Mouse (Mus musculus) intestine, embryonic 14.5 days (tissue): Measurements from ENCODE around the gene Gm10318. TPM values are rescaled to one million over a fixed set of nuclear protein-coding genes. Genes with fewer than 3 reads are reported as not detected.

Experiments
- ATAC-seq: fragments of 200-750 bp; cut with Nextera tagmentation; replicated peaks from 2 replicates; pipeline ENCODE4 v1.8.0; 2017; ENCODE audit warnings: low read depth, moderate number of reproducible peaks, moderate TSS enrichment, moderate library complexity; ENCODE audit not compliant: low FRiP score, low TSS enrichment
- DNase-seq: peaks from one replicate; pipeline ENCODE4 v3.0.0-alpha.2; 2018; ENCODE audit warnings: low spot score
- H3K27ac ChIP-seq: fragments of 300-500 bp; sonication (generic); 2 replicates; pipeline ENCODE4 v1.5.1; 2014; ENCODE audit warnings: low read depth, mild to moderate bottlenecking, control low read depth
- H3K27me3 ChIP-seq: fragments of 300-500 bp; sonication (generic); replicated peaks from 2 replicates; pipeline ENCODE4 v1.6.1; 2014; ENCODE audit warnings: low read length, control low read depth; ENCODE audit not compliant: control insufficient read depth, insufficient read depth
- H3K36me3 ChIP-seq: fragments of 300-500 bp; sonication (generic); 2 replicates; pipeline ENCODE4 v1.6.1; 2014; ENCODE audit warnings: low read length, control low read depth; ENCODE audit not compliant: control insufficient read depth, insufficient read depth
- H3K4me1 ChIP-seq: fragments of 300-500 bp; sonication (generic); replicated peaks from 2 replicates; pipeline ENCODE4 v1.6.1; 2014; ENCODE audit warnings: low read length, control low read depth, mixed read lengths; ENCODE audit not compliant: control insufficient read depth, insufficient read depth
- H3K4me2 ChIP-seq: fragments of 300-500 bp; sonication (generic); 2 replicates; pipeline ENCODE4 v1.6.1; 2014; ENCODE audit warnings: low read length
- H3K4me3 ChIP-seq: fragments of 300-500 bp; sonication (generic); 2 replicates; pipeline ENCODE4 v1.5.1; 2014; ENCODE audit warnings: low read depth, low read length, control low read depth, mixed read lengths
- H3K9ac ChIP-seq: fragments of 300-500 bp; sonication (generic); 2 replicates; pipeline ENCODE4 v1.6.1; 2014; ENCODE audit warnings: mild to moderate bottlenecking, low read length
- H3K9me3 ChIP-seq: fragments of 300-500 bp; sonication (generic); 2 replicates; pipeline ENCODE4 v1.6.1; 2016; ENCODE audit warnings: low read length, control low read depth; ENCODE audit not compliant: control insufficient read depth
- WGBS: fragments of 180-500 bp; shearing (Covaris S2); extraction: QIAGEN DNeasy Blood & Tissue Kit; methylation state at CpG from one replicate; pipeline ENCODE4 v1.1.7; 2014; 5-methylcytosine and 5-hydroxymethylcytosine counted together
- polyA plus RNA-seq: library from polyadenylated mRNA; unstranded; fragments of >200 nt; fragmentation: Nextera tagmentation; extraction: Ambion mirVana; gene quantifications from 2 replicates; pipeline ENCODE4 v1.2.1, GENCODE M21; 2014

Gm10318 gene
- polyA plus RNA-seq, 1 experiment from 2014 or later, result not detected

DNA sequence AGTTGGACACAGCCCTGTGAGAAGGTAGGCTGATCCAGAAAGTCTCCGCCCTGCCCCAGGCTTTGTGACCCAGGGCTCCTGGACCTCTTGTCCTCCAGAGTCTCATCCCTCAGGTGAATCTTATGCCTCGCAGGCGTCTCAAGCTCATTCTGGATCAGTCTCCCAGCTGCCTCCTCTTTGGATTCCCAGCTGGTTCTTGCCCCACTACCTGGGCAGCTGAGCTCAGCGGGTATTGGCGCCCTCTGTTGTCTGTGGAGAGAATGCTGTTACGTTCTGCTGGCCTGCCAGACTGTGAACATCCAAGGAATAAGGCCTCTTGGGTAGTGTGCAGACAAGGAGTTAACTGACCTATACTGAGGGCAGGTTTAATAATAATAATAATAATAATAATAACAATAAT lies 26.3 kb downstream of the Gm10318 start:
- no peak overlapping the region for H3K27ac ChIP-seq
- H3K4me3 ChIP-seq, result no peak overlapping the region
- no peaks in the 10 kb centered on the region for H3K27me3 ChIP-seq
- 59% methylated on average over 6 of the region's 6 CpGs for WGBS
- H3K9ac ChIP-seq, result no peak overlapping the region
- DNase-seq (no peak), ATAC-seq (no peak)
- no peak overlapping the region for H3K4me2 ChIP-seq
- no peaks in the 10 kb centered on the region for H3K9me3 ChIP-seq
- H3K4me1 ChIP-seq, result no peaks in the 10 kb centered on the region
- H3K36me3 ChIP-seq, result no peaks in the 10 kb centered on the region

DNA sequence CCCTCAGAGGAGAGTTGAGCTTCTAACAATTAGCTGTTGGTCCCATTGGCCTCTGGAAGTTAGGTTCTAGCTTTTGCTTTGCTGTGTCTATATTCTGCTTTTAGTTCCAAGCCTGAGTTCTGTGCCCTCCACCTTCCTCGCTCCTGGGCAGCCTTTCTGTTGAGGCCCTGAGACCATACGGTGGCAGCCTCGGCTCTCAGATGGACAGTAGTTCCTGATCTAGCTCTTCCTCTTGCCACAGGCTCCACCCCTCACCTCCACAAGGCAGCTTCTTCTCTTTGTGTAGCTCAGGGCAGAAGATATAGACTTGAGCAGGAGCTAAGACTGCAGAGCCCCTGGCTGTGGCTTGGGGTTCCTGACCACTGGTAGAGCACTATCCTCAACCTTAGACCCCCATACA lies 27.6 kb downstream of the Gm10318 start:
- no peak overlapping the region for H3K27ac ChIP-seq
- no peaks in the 10 kb centered on the region for H3K9me3 ChIP-seq
- no peak overlapping the region for H3K4me3 ChIP-seq
- H3K4me1 ChIP-seq, result no peaks in the 10 kb centered on the region
- H3K36me3 ChIP-seq, result no peaks in the 10 kb centered on the region
- no peaks in the 10 kb centered on the region for H3K27me3 ChIP-seq
- no peak overlapping the region for H3K9ac ChIP-seq
- ATAC-seq, result no peak
- 81% methylated on average over 3 of the region's 3 CpGs for WGBS
- H3K4me2 ChIP-seq, result no peak overlapping the region
- no peak for DNase-seq

DNA sequence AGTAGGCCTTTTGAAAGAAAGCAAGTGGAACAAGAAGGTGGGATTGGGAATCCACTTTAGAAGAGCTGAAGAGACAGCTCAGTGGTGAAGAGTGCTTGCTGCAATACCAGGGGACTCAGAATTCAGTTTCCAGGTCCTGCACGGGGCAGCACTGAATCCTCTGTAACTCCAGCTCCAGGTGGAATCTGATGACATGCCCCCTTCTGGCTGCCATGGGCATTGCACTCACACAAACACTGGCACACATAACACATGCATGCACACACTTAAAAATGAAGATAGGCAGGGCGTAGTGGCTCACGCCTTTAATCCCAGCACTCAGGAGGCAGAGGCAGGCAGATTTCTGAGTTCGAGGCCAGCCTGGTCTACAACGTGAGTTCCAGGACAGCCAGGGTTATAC lies 29.9 kb downstream of the Gm10318 start:
- H3K27ac ChIP-seq, result no peak overlapping the region
- no peaks in the 10 kb centered on the region for H3K9me3 ChIP-seq
- DNase-seq, result no peak
- H3K36me3 ChIP-seq, result no peaks in the 10 kb centered on the region
- H3K4me2 ChIP-seq, result no peak overlapping the region
- no peaks in the 10 kb centered on the region for H3K4me1 ChIP-seq
- 85% methylated on average over 5 of the region's 5 CpGs for WGBS
- no peak overlapping the region for H3K9ac ChIP-seq
- no peaks in the 10 kb centered on the region for H3K27me3 ChIP-seq
- no peak overlapping the region for H3K4me3 ChIP-seq
- no peak for ATAC-seq

DNA sequence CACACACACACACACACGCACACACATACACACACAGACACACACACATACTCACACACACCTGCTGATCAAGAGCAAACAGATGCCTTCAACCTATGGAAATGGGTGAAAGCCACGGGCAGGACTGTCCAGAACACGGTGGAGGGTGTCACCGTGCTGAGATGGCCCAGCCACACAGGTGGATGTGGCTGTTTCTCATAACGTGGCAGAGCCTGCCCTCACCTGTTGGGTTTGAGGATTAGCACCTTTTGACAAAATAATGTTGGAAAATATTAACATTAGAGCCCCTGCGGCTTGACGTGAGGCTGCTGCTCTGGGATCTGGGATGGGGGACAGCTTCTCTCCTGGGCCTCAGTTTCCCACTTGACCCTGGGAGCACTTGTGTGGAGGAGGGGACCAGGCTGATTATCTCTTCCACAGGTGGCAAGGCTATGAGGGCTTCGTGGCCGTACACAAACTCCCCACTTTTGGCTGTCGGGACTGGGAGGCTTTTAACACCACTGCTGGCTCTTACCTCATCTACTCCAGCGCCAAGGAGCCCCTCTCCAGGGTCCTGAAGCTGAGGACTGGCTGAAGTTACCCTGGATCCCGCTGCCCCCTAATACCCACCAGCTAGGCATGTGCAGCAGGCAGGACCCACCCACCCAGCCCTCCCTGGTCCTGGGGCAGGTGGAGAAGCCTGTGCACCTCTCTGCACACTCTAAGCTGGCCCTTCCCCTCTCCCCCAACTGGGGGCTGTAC lies 33.5 kb downstream of the Gm10318 start:
- DNase-seq (peak; percentile 62), ATAC-seq (no peak)
- 54% methylated on average over 12 of the region's 12 CpGs for WGBS
- H3K4me1 ChIP-seq, result no peaks in the 10 kb centered on the region
- H3K4me2 ChIP-seq, result no peak overlapping the region
- H3K9ac ChIP-seq, result no peak overlapping the region
- no peaks in the 10 kb centered on the region for H3K36me3 ChIP-seq
- H3K4me3 ChIP-seq, result no peak overlapping the region
- H3K27me3 ChIP-seq, result no peaks in the 10 kb centered on the region
- H3K9me3 ChIP-seq, result no peaks in the 10 kb centered on the region
- no peak overlapping the region for H3K27ac ChIP-seq

DNA sequence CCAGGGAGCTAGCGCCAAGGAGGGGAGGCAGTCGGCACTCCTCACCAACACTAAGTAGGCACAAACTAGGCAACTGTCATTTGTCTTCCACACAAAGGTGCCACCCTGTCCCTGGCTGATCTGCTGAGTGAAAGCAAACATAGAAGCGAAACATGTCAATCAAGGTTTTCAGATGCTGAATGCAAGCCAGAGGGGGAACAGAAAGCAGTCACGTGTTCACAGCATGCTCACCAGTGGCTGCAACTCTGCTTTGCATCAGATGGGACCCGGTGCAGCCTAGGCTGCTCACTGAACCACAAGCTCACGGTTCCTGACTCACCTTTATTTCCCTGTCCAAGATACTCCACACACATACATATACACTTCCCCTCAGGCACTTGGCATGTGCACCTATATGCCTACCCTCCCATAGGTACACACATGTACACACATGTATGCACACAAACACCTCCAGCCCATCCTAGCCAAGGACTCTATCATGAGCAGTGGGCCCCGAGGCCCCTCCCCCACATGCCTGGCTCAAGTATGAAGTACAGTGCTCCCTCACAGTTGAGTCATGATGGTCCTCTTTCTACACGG lies 38.4 kb downstream of the Gm10318 start:
- 86% methylated on average over 8 of the region's 8 CpGs for WGBS
- H3K4me2 ChIP-seq, result no peak overlapping the region
- H3K4me1 ChIP-seq, result no peaks in the 10 kb centered on the region; the same call in 1 of the 2 replicates
- H3K36me3 ChIP-seq, result no peaks in the 10 kb centered on the region
- no peak overlapping the region for H3K4me3 ChIP-seq
- DNase-seq, result no peak
- no peak for ATAC-seq
- H3K9me3 ChIP-seq, result no peaks in the 10 kb centered on the region
- no peak overlapping the region for H3K27ac ChIP-seq
- H3K9ac ChIP-seq, result no peak overlapping the region
- H3K27me3 ChIP-seq, result no peaks in the 10 kb centered on the region

DNA sequence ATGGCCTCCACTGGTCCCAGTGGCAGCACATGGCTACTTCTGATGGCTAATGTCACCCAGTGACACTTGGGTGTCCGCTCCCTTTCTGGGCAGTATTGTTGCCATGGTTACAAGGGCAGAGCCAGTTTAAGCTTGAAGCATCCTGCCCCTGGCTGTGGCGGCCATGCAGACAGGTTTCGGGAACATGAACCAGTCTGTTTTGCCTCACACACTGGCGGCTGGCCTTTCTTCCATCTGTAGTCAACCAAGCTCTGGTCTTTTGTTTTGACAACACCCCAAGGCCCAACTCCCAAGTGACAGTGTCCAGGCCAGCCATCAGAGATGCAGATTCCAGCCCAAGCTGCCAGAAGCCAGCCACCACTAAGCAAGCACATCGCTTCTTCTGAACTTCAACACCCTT lies 42.9 kb downstream of the Gm10318 start:
- Histone ChIP-seq H3K27ac (no peak overlapping the region), H3K4me1 (no peaks in the 10 kb centered on the region; the same call in 1 of the 2 replicates), H3K36me3 (no peaks in the 10 kb centered on the region), H3K9me3 (no peaks in the 10 kb centered on the region), H3K9ac (no peak overlapping the region), H3K4me3 (no peak overlapping the region), H3K27me3 (no peaks in the 10 kb centered on the region), H3K4me2 (no peak overlapping the region)
- 36% methylated on average over 5 of the region's 5 CpGs for WGBS
- ATAC-seq (no peak), DNase-seq (no peak)

DNA sequence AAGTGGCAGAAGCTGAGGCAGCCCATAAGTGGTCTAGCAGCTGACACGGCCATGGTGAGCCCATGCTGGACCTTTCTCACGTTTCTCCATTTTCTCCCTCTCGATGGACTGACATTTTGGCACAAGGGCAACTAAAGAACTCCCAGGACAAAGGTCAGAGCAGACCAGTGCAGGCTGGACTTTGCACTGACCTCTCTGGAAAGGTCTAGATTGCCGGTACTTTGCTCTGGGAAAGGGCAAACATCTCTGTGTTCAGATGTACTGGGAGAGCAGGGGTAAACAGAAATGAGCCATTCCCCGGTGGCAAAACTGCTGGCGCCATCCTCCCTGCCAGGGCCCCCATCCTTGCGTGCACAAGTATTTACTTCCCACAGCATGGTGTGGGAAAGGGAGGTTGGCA lies 47.5 kb downstream of the Gm10318 start:
- DNase-seq (no peak), ATAC-seq (no peak)
- Histone ChIP-seq H3K4me3 (no peak overlapping the region), H3K9ac (no peak overlapping the region), H3K27ac (no peak overlapping the region), H3K36me3 (no peaks in the 10 kb centered on the region), H3K4me1 (peaks cover 6% of the 10 kb centered on the region), H3K27me3 (no peaks in the 10 kb centered on the region), H3K4me2 (no peak overlapping the region), H3K9me3 (no peaks in the 10 kb centered on the region)
- 80% methylated on average over 7 of the region's 7 CpGs for WGBS

DNA sequence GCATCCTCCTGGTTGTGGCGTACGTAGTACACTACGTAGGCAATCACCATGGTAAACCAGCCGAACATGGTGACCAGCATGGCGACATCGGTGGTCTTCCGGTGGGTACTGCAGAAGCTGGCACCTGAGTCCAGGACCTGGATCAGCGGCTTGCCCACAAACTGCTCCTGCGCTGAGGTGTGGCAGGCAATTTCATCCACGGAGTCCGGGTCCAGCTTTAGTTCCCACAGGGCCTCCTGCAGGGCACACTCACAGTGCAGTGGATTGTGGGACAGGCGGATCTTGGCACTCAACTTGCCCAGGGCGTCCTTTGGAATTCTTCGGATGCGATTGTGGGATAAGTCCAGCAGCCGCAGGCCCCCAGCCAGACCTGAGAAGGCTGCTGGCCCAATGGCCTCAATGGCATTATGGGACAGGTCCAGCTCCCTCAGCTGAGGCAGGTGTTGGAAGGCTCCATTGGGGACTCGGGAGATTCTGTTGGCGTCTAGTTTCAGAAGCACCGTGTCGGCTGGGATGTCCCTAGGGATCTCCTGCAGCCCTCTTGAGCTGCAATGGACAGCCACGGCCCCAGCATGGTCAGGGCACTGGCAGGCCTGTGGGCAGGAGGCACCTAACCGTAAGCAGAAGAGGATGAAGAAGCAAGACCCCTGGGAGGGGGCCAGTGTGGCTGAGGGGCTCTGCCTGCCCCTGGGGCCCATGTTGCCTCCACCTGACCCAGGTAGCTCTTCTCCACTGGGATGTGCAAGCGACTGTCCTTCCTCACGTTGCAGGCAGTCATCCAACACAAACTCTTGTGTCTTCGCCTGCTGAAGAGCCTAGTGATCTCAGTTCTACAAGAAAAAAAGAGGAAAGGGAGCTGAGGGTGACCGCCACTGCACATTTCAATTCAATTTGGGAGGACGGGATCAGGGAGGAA lies 48.5 kb downstream of the Gm10318 start:
- no peak overlapping the region for H3K9ac ChIP-seq
- 86% methylated on average over 27 of the region's 27 CpGs for WGBS
- no peak overlapping the region for H3K27ac ChIP-seq
- H3K9me3 ChIP-seq, result no peaks in the 10 kb centered on the region
- H3K4me1 ChIP-seq, result peaks cover 6% of the 10 kb centered on the region; the same call in 1 of the 2 replicates
- no peak for DNase-seq
- H3K27me3 ChIP-seq, result no peaks in the 10 kb centered on the region
- H3K4me3 ChIP-seq, result peak overlapping the region; percentile 58
- H3K4me2 ChIP-seq, result peak overlapping the region; percentile 74
- ATAC-seq, result no peak
- H3K36me3 ChIP-seq, result no peaks in the 10 kb centered on the region
